Mouse (Mus musculus) lung, postnatal 0 days (tissue): ENCODE measurements around the gene Fbxo8.

Experiments used
- CTCF ChIP-seq: IDR thresholded peaks from 2 replicates; pipeline ENCODE4 v1.5.1; 2016; ENCODE audit warnings: antibody characterized with exemption, mild to moderate bottlenecking
- EP300 ChIP-seq: IDR thresholded peaks from 2 replicates; pipeline ENCODE4 v1.6.1; 2016; ENCODE audit warnings: antibody characterized with exemption, mild to moderate bottlenecking, control low read depth

DNA sequence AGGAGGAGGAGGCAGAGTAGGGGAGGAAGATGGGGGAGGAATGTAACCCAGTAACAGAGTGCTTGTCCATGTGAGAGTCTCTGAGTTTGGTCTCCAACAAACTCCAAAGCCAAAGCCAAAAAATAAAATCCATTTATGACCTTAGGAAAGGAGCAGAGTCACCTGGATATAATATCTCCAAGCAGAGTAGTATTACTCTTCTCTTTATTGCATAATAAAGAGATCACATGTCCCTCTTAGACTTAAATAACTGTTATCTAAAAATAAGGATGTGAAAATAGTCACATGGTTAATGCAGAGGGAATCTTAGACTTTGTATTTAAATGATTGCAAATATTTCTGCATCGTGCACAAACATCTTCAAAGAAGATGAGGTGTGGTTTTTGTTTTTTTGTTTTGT, 63.3 kb downstream of the Fbxo8 start:
- TF ChIP-seq EP300 (no peak), CTCF (no peak)
